Mouse (Mus musculus) CD4-positive, CD25-positive, alpha-beta regulatory T cell, adult 2 months (primary cell): Measurements from ENCODE around the gene Olfr1174-ps.

ENCODE experiments used
- DNase-seq: peaks from one replicate; pipeline ENCODE4 v3.0.0-alpha.2; 2012; ENCODE audit warnings: low read depth, low spot score

The Olfr1174-ps gene

GRCm38 (mm10) chr2:88315035-88315434, at the start of gene Olfr1174-ps:
Gene Olfr1174-ps, minus strand, starts transcription at chr2:88315135.
- DNase-seq = no peak

- DNase-seq = peak; percentile 7
Measured at GRCm38 (mm10) chr2:88356304-88356703, 41.4 kb upstream of the Olfr1174-ps start.

- DNase-seq = no peak
Measured at GRCm38 (mm10) chr2:88346392-88346791, 31.5 kb upstream of the Olfr1174-ps start, which contains the start of gene Olfr1177-ps. Gene Olfr1177-ps, minus strand, starts transcription at chr2:88346492.

GRCm38 (mm10) chr2:88336421-88336820, 21.5 kb upstream of the Olfr1174-ps start, which contains the start of gene Olfr1176:
Gene Olfr1176, plus strand, starts transcription at chr2:88336721.
- no peak for DNase-seq

GRCm38 (mm10) chr2:88327115-88327514, 12.2 kb upstream of the Olfr1174-ps start, which contains the start of gene Olfr1175-ps:
Gene Olfr1175-ps, minus strand, starts transcription at chr2:88327215.
- no peak for DNase-seq

- no peak for DNase-seq
Measured at GRCm38 (mm10) chr2:88279775-88280174, 35.2 kb downstream of the Olfr1174-ps start, which contains the start of gene Olfr1173. Gene Olfr1173, minus strand, starts transcription at chr2:88279875.
